Mouse (Mus musculus): ENCODE data around the gene Esyt1. TPM values are rescaled to one million over a fixed set of nuclear protein-coding genes. Genes with fewer than 3 reads are reported as not detected.
A peak's percentile ranks its signal among the peaks of the same experiment; 100 is the strongest.

Esyt1 gene
- polyA plus RNA-seq, 1 experiment from 2014 or later: 19.4 TPM

GRCm38 (mm10) chr10:128536266-128536940, 10.7 kb upstream of the Esyt1 start:
- Histone ChIP-seq H3K27me3 (no peaks in the 10 kb centered on the region), H3K27ac (peak overlapping the region; percentile 41; the same call in 1 of the 2 replicates), H3K4me3 (peak overlapping the region; percentile 17), H3K4me2 (peak overlapping the region; percentile 56), H3K9me3 (replicated peaks) (no peaks in the 10 kb centered on the region), H3K4me1 (replicated peaks) (peaks cover 10% of the 10 kb centered on the region), H3K36me3 (no peaks in the 10 kb centered on the region), H3K9ac (peak overlapping the region; percentile 29)
- 16% methylated on average over 18 of the region's 18 CpGs for WGBS
- ATAC-seq (replicated peaks; ENCODE audit: insufficient number of reproducible peaks, insufficient read depth, low FRiP score, low read depth): peak; percentile 91

GRCm38 (mm10) chr10:128535624-128536265, 10.1 kb upstream of the Esyt1 start:
- H3K36me3 ChIP-seq: no peaks in the 10 kb centered on the region
- H3K9ac ChIP-seq: 0 out of 2 replicates have a peak overlapping the region, but pooled peaks have one; percentile 29
- no peak for ATAC-seq (replicated peaks; ENCODE audit: insufficient number of reproducible peaks, insufficient read depth, low FRiP score, low read depth)
- H3K27me3 ChIP-seq: no peaks in the 10 kb centered on the region
- H3K27ac ChIP-seq: peak overlapping the region; percentile 41; the same call in 1 of the 2 replicates
- peak overlapping the region; percentile 17 for H3K4me3 ChIP-seq
- no peaks in the 10 kb centered on the region for H3K9me3 ChIP-seq (replicated peaks)
- peak overlapping the region; percentile 56 for H3K4me2 ChIP-seq
- 68% methylated on average over 4 of the region's 4 CpGs for WGBS
- H3K4me1 ChIP-seq (replicated peaks): peaks cover 10% of the 10 kb centered on the region

- Histone ChIP-seq H3K4me3 (no peak overlapping the region), H3K27ac (no peak overlapping the region), H3K27me3 (no peaks in the 10 kb centered on the region), H3K36me3 (no peaks in the 10 kb centered on the region), H3K9ac (no peak overlapping the region), H3K4me2 (no peak overlapping the region), H3K9me3 (replicated peaks) (no peaks in the 10 kb centered on the region), H3K4me1 (replicated peaks) (peaks cover 10% of the 10 kb centered on the region)
- WGBS: 79% methylated on average over 2 of the region's 2 CpGs
- no peak for ATAC-seq (replicated peaks; ENCODE audit: insufficient number of reproducible peaks, insufficient read depth, low FRiP score, low read depth)
Measured at GRCm38 (mm10) chr10:128535206-128535605, 9.5 kb upstream of the Esyt1 start.

- no peaks in the 10 kb centered on the region for H3K27me3 ChIP-seq
- H3K4me3 ChIP-seq: peak overlapping the region; percentile 80
- peaks cover 15% of the 10 kb centered on the region for H3K4me1 ChIP-seq (replicated peaks)
- H3K27ac ChIP-seq: peak overlapping the region; percentile 87
- 29% methylated on average over 28 of the region's 28 CpGs for WGBS
- H3K4me2 ChIP-seq: peak overlapping the region; percentile 93
- H3K9ac ChIP-seq: peak overlapping the region; percentile 49
- peaks cover 3% of the 10 kb centered on the region; the same call in 1 of the 2 replicates for H3K36me3 ChIP-seq
- H3K9me3 ChIP-seq (replicated peaks): no peaks in the 10 kb centered on the region
- no peak for ATAC-seq (replicated peaks; ENCODE audit: insufficient number of reproducible peaks, insufficient read depth, low FRiP score, low read depth)
Measured at GRCm38 (mm10) chr10:128526366-128527356, 990 bp upstream of the Esyt1 start.

GRCm38 (mm10) chr10:128524732-128525662, 674 bp downstream of the Esyt1 start:
- ATAC-seq (replicated peaks; ENCODE audit: insufficient number of reproducible peaks, insufficient read depth, low FRiP score, low read depth): peak; percentile 18
- Histone ChIP-seq H3K4me2 (peak overlapping the region; percentile 93), H3K36me3 (peaks cover 17% of the 10 kb centered on the region; the same call in 1 of the 2 replicates), H3K9ac (peak overlapping the region; percentile 87), H3K4me1 (replicated peaks) (peaks cover 15% of the 10 kb centered on the region), H3K27me3 (no peaks in the 10 kb centered on the region), H3K27ac (peak overlapping the region; percentile 87), H3K4me3 (peak overlapping the region; percentile 80), H3K9me3 (replicated peaks) (no peaks in the 10 kb centered on the region)
- WGBS: under 1% methylated on average over 58 of the region's 58 CpGs

GRCm38 (mm10) chr10:128524111-128524731, 1.4 kb downstream of the Esyt1 start:
- peak overlapping the region; percentile 87 for H3K9ac ChIP-seq
- peaks cover 21% of the 10 kb centered on the region; the same call in 1 of the 2 replicates for H3K36me3 ChIP-seq
- peak overlapping the region; percentile 87 for H3K27ac ChIP-seq
- peaks cover 15% of the 10 kb centered on the region for H3K4me1 ChIP-seq (replicated peaks)
- no peak for ATAC-seq (replicated peaks; ENCODE audit: insufficient number of reproducible peaks, insufficient read depth, low FRiP score, low read depth)
- peak overlapping the region; percentile 93 for H3K4me2 ChIP-seq
- 29% methylated on average over 11 of the region's 11 CpGs for WGBS
- H3K27me3 ChIP-seq: no peaks in the 10 kb centered on the region
- H3K4me3 ChIP-seq: peak overlapping the region; percentile 80
- no peaks in the 10 kb centered on the region for H3K9me3 ChIP-seq (replicated peaks)

- H3K4me3 ChIP-seq: no peak overlapping the region
- no peak overlapping the region for H3K27ac ChIP-seq
- ATAC-seq (replicated peaks; ENCODE audit: insufficient number of reproducible peaks, insufficient read depth, low FRiP score, low read depth): no peak
- peaks cover 36% of the 10 kb centered on the region; the same call in 1 of the 2 replicates for H3K36me3 ChIP-seq
- no peak overlapping the region for H3K9ac ChIP-seq
- H3K4me1 ChIP-seq (replicated peaks): peaks cover 15% of the 10 kb centered on the region
- no peaks in the 10 kb centered on the region for H3K9me3 ChIP-seq (replicated peaks)
- no peak overlapping the region for H3K4me2 ChIP-seq
- WGBS: 76% methylated on average over 6 of the region's 6 CpGs
- no peaks in the 10 kb centered on the region for H3K27me3 ChIP-seq
Measured at GRCm38 (mm10) chr10:128522351-128522750, 3.3 kb downstream of the Esyt1 start.

- no peak for ATAC-seq (replicated peaks; ENCODE audit: insufficient number of reproducible peaks, insufficient read depth, low FRiP score, low read depth)
- peaks cover 52% of the 10 kb centered on the region; the same call in 1 of the 2 replicates for H3K36me3 ChIP-seq
- H3K9ac ChIP-seq: no peak overlapping the region
- no peak overlapping the region for H3K4me3 ChIP-seq
- no peaks in the 10 kb centered on the region for H3K9me3 ChIP-seq (replicated peaks)
- H3K4me2 ChIP-seq: no peak overlapping the region
- H3K27me3 ChIP-seq: no peaks in the 10 kb centered on the region
- H3K27ac ChIP-seq: no peak overlapping the region
- WGBS: 87% methylated on average over 16 of the region's 16 CpGs
- peaks cover 10% of the 10 kb centered on the region for H3K4me1 ChIP-seq (replicated peaks)
Measured at GRCm38 (mm10) chr10:128520591-128520990, 5.1 kb downstream of the Esyt1 start.

- H3K4me1 ChIP-seq (replicated peaks): 0 out of 2 replicates have a peak, but pooled peaks cover under 1% of the 10 kb centered on the region
- ATAC-seq (replicated peaks; ENCODE audit: insufficient number of reproducible peaks, insufficient read depth, low FRiP score, low read depth): no peak
- H3K9me3 ChIP-seq (replicated peaks): no peaks in the 10 kb centered on the region
- no peak overlapping the region for H3K4me2 ChIP-seq
- H3K9ac ChIP-seq: no peak overlapping the region
- H3K4me3 ChIP-seq: no peak overlapping the region
- H3K27me3 ChIP-seq: no peaks in the 10 kb centered on the region
- H3K36me3 ChIP-seq: peaks cover 60% of the 10 kb centered on the region
- 82% methylated on average over 7 of the region's 7 CpGs for WGBS
- no peak overlapping the region for H3K27ac ChIP-seq
Measured at GRCm38 (mm10) chr10:128518833-128519232, 6.8 kb downstream of the Esyt1 start.

- Histone ChIP-seq H3K4me1 (replicated peaks) (no peaks in the 10 kb centered on the region), H3K9me3 (replicated peaks) (no peaks in the 10 kb centered on the region), H3K4me3 (no peak overlapping the region), H3K4me2 (no peak overlapping the region), H3K36me3 (peaks cover 68% of the 10 kb centered on the region), H3K27me3 (no peaks in the 10 kb centered on the region), H3K27ac (no peak overlapping the region), H3K9ac (no peak overlapping the region)
- WGBS: 47% methylated on average over 6 of the region's 6 CpGs
- 0 out of 2 replicates have a peak, but pooled peaks have one; percentile 44 for ATAC-seq (replicated peaks; ENCODE audit: insufficient number of reproducible peaks, insufficient read depth, low FRiP score, low read depth)
Measured at GRCm38 (mm10) chr10:128516677-128517076, 9.0 kb downstream of the Esyt1 start.
